Comparison of ENCODE assay signal across 17 mouse cellular contexts in the genomic region with DNA sequence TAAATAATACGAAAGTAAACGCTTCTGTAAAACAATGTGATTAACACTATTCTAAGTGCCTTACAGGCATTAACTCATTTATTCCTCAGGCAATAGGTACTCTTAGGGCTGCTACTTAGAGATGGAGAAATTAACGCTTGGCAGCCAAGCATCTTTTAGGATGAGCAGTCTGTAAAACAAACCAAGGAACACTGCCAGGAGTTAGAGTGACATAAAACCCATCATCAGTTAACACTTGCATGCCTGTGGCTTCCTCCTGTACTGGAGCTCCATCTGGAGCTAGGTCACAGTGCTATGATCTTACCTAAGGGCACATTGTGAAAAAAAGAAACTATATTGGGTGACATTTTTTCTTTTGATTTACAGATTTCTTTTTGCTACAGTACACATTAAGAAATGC.
"Had no signal": no experiment of that assay in that cellular context is flagged by ENCODE, and none has a peak within 500 bp of the region (broad histone marks: within the 10 kb centered on the region; RNA-seq: fewer than 3 reads in every experiment).

No protein-coding gene starts in this region.

- H3K4me2 ChIP-seq: lung, embryonic 14.5 days; neural tube, embryonic 13.5 days; neural tube, embryonic 15.5 days had no signal

- H3K9me3 ChIP-seq: midbrain, embryonic 10.5 days; neural tube, embryonic 13.5 days; neural tube, embryonic 15.5 days had no signal

- H3K4me3 ChIP-seq: midbrain, embryonic 10.5 days; myocyte; neural tube, embryonic 13.5 days; neural tube, embryonic 15.5 days had no signal

- H3K36me3 ChIP-seq: midbrain, embryonic 10.5 days; neural tube, embryonic 13.5 days; neural tube, embryonic 15.5 days had no signal

- H3K9ac ChIP-seq: lung, embryonic 14.5 days; neural tube, embryonic 13.5 days; neural tube, embryonic 15.5 days had no signal

- DNase-seq: lung, adult 18-20 months; lung, embryonic 14.5 days; lung, postnatal 10 days; lung, postnatal 4 days; midbrain, embryonic 14.5 days; retina, postnatal 1 day; right cerebral cortex, adult 18-20 months; right cerebral cortex, postnatal 25 days; right cerebral cortex, postnatal 4 days; spleen, adult 18-20 months; thymus, adult 18-20 months; thymus, postnatal 14 days; thymus, postnatal 36 days had no signal

- H3K4me1 ChIP-seq: midbrain, embryonic 10.5 days; neural tube, embryonic 15.5 days had no signal

- H3K27me3 ChIP-seq: neural tube, embryonic 13.5 days; neural tube, embryonic 15.5 days had no signal

- H3K27ac ChIP-seq: midbrain, embryonic 10.5 days; neural tube, embryonic 13.5 days; neural tube, embryonic 15.5 days had no signal
